Comparison of ENCODE assay signal across 26 mouse cellular contexts in genomic region chr11:97978392-97978791, GRCm38 (mm10). TPM values are rescaled to one million over a fixed set of nuclear protein-coding genes. Genes with fewer than 3 reads are reported as not detected.
DNase-seq lines count a peak whose midpoint lies in the region; ATAC-seq and TF ChIP-seq lines count a peak whose summit lies in the region.
"Had no signal": no experiment of that assay in that cellular context is flagged by ENCODE, and none has a peak within 500 bp of the region (broad histone marks: within the 10 kb centered on the region; RNA-seq: fewer than 3 reads in every experiment).

No protein-coding gene starts in this region.

- no peaks in the 10 kb centered on the region for H3K36me3 ChIP-seq in heart, embryonic 14.5 days (ENCODE audit: control insufficient read depth, insufficient read depth, low read length)
- H3K36me3 ChIP-seq in thymus, adult 2 months (ENCODE audit: control insufficient read depth, insufficient read depth, low read length): 0 out of 2 replicates have a peak, but pooled peaks cover 11% of the 10 kb centered on the region
- no peaks in the 10 kb centered on the region for H3K36me3 ChIP-seq in limb, embryonic 10.5 days
- H3K36me3 ChIP-seq: embryonic facial prominence, embryonic 13.5 days; embryonic facial prominence, embryonic 15.5 days; forebrain, embryonic 10.5 days; forebrain, embryonic 12.5 days had no signal

- no peak overlapping the region for H3K4me3 ChIP-seq in heart, embryonic 14.5 days (ENCODE audit: control insufficient read depth in 1 of 2, insufficient read depth in 1 of 2, low read depth in 1 of 2, low read length in 2 of 2)
- no peak overlapping the region for H3K4me3 ChIP-seq in thymus, adult 2 months (ENCODE audit: control insufficient read depth, insufficient read depth, low read length)
- H3K4me3 ChIP-seq in limb, embryonic 10.5 days: no peak overlapping the region
- H3K4me3 ChIP-seq: embryonic facial prominence, embryonic 13.5 days; embryonic facial prominence, embryonic 15.5 days; erythroblast, embryonic 14.5 days; forebrain, embryonic 10.5 days; forebrain, embryonic 12.5 days had no signal

- H3K9me3 ChIP-seq in heart, embryonic 14.5 days (ENCODE audit: control insufficient read depth, low read length): no peaks in the 10 kb centered on the region
- H3K9me3 ChIP-seq in limb, embryonic 10.5 days (replicated peaks): no peaks in the 10 kb centered on the region
- H3K9me3 ChIP-seq: embryonic facial prominence, embryonic 13.5 days; embryonic facial prominence, embryonic 15.5 days; forebrain, embryonic 10.5 days; forebrain, embryonic 12.5 days; G1E had no signal

- H3K27me3 ChIP-seq in heart, embryonic 14.5 days (ENCODE audit: control insufficient read depth, insufficient read depth, low read length): 0 out of 2 replicates have a peak, but pooled peaks cover 9% of the 10 kb centered on the region
- no peaks in the 10 kb centered on the region for H3K27me3 ChIP-seq in thymus, adult 2 months (ENCODE audit: control insufficient read depth, insufficient read depth, low read length)
- peaks cover 15% of the 10 kb centered on the region; the same call in 1 of the 2 replicates for H3K27me3 ChIP-seq in limb, embryonic 10.5 days (ENCODE audit: low read depth, poor library complexity, severe bottlenecking)
- H3K27me3 ChIP-seq: embryonic facial prominence, embryonic 15.5 days; Patski had no signal

- no peak overlapping the region for H3K9ac ChIP-seq in heart, embryonic 14.5 days (ENCODE audit: low read length)
- H3K9ac ChIP-seq: embryonic facial prominence, embryonic 13.5 days; embryonic facial prominence, embryonic 15.5 days; forebrain, embryonic 12.5 days had no signal

- 76% methylated on average over 13 of the region's 13 CpGs for WGBS in heart, embryonic 14.5 days
- 91% methylated on average over 13 of the region's 13 CpGs for WGBS in thymus, adult 2 months
- 88% methylated on average over 13 of the region's 13 CpGs for WGBS in limb, embryonic 10.5 days

- H3K27ac ChIP-seq in heart, embryonic 14.5 days (replicated peaks in 1 of 2; ENCODE audit: control insufficient read depth in 1 of 2, insufficient read depth in 1 of 2, low read depth in 2 of 2, low read length in 2 of 2): no peak overlapping the region
- peak overlapping the region; percentile 94 for H3K27ac ChIP-seq in thymus, adult 2 months (ENCODE audit: control insufficient read depth, insufficient read depth, low read length)
- 0 out of 2 replicates have a peak overlapping the region, but pooled peaks have one; percentile 4 for H3K27ac ChIP-seq in limb, embryonic 10.5 days
- H3K27ac ChIP-seq: embryonic facial prominence, embryonic 13.5 days; embryonic facial prominence, embryonic 15.5 days; forebrain, embryonic 10.5 days; forebrain, embryonic 12.5 days had no signal

- no peak overlapping the region for H3K4me2 ChIP-seq in heart, embryonic 14.5 days (ENCODE audit: low read length)
- H3K4me2 ChIP-seq: embryonic facial prominence, embryonic 13.5 days; embryonic facial prominence, embryonic 15.5 days; forebrain, embryonic 12.5 days had no signal

- DNase-seq in heart, adult 8-10 months (ENCODE audit: low spot score): no peak
- DNase-seq in thymus, adult 2 months: peak; percentile 25
- no peak for DNase-seq in thymus, postnatal 25 days
- no peak for DNase-seq in limb, embryonic 10.5 days (ENCODE audit: low spot score)
- no peak for DNase-seq in urinary bladder, adult 2 months (ENCODE audit: low spot score)
- DNase-seq: adrenal gland, adult 8-10 months; adrenal gland, postnatal 14 days; adrenal gland, postnatal 36 days; cerebellum, adult 18-20 months; cerebellum, adult 8-10 months; cerebellum, adult 9-11 months; cerebellum, postnatal 14 days; cerebellum, postnatal 36 days; embryo, embryonic 11 days had no signal

- TF ChIP-seq POLR2A in thymus, adult 2 months (IDR thresholded peaks at IDR 0.05; ENCODE audit: control insufficient read depth, extremely low read depth, insufficient read depth, low read length, poor library complexity): no peak

- ATAC-seq in heart, embryonic 14.5 days (ENCODE audit: insufficient number of reproducible peaks, insufficient read depth, low FRiP score, low read depth): 0 out of 2 replicates have a peak, but pooled peaks have one; percentile 1
- ATAC-seq: activated CD4-positive, CD25-positive, alpha-beta regulatory T cell, adult 4 months; forebrain, embryonic 14.5 days; forebrain, embryonic 16.5 days; Patski had no signal

- no peaks in the 10 kb centered on the region for H3K4me1 ChIP-seq in heart, embryonic 14.5 days (ENCODE audit: control insufficient read depth in 2 of 2, insufficient read depth in 2 of 2, low read length in 2 of 2)
- peaks cover 66% of the 10 kb centered on the region for H3K4me1 ChIP-seq in thymus, adult 2 months (replicated peaks; ENCODE audit: control insufficient read depth, insufficient read depth, low read length)
- H3K4me1 ChIP-seq in limb, embryonic 10.5 days: peaks cover 22% of the 10 kb centered on the region
- H3K4me1 ChIP-seq: forebrain, embryonic 12.5 days had no signal

- no peak for TF ChIP-seq CTCF in thymus, adult 2 months (IDR thresholded peaks at IDR 0.05; ENCODE audit: borderline replicate concordance, control insufficient read depth, extremely low read depth, insufficient read depth, low read length, poor library complexity)

RNA-seq across cellular contexts. Expression of gene Plxdc1, which starts 7.9 kb away (rescaled TPM):
- 0.43 and 0.66 TPM in 2 replicates for polyA plus RNA-seq in heart, embryonic 14.5 days (2014; fragmentation: Nextera tagmentation; extraction: Ambion mirVana)
- 1 to 10 TPM; 2.7 to 4.5 (median 3.4) TPM for total RNA-seq in heart, adult 8-10 months (2022)
- polyA plus RNA-seq in thymus, adult 2 months (2012; rRNA removed): 77.5 and 94.1 TPM in 2 replicates
- polyA plus RNA-seq in limb, embryonic 10.5 days (2016; fragmentation: Nextera tagmentation; extraction: Ambion mirVana): not detected in 2 replicates
- polyA plus RNA-seq in urinary bladder, adult 2 months (2012; rRNA removed): 3.6 and 5.3 TPM in 2 replicates

RNA-seq across cellular contexts. Expression of gene Arl5c, which starts 17.6 kb away (rescaled TPM):
- polyA plus RNA-seq in heart, embryonic 14.5 days (2014; fragmentation: Nextera tagmentation; extraction: Ambion mirVana): 3.2 and 4.0 TPM in 2 replicates
- total RNA-seq in heart, adult 8-10 months (2022): under 1 TPM; 0.22 to 0.87 (median 0.45) TPM
- polyA plus RNA-seq in thymus, adult 2 months (2012; rRNA removed): 181 and 217 TPM in 2 replicates
- polyA plus RNA-seq in limb, embryonic 10.5 days (2016; fragmentation: Nextera tagmentation; extraction: Ambion mirVana): 12.4 and 17.8 TPM in 2 replicates
- polyA plus RNA-seq in urinary bladder, adult 2 months (2012; rRNA removed): 3.2 and 3.9 TPM in 2 replicates
- polyA plus RNA-seq: erythroblast, embryonic 14.5 days; G1E had no signal

RNA-seq across cellular contexts. Expression of gene Cacnb1, which starts 44.4 kb away (rescaled TPM):
- polyA plus RNA-seq in heart, embryonic 14.5 days (2014; fragmentation: Nextera tagmentation; extraction: Ambion mirVana): 7.1 and 7.9 TPM in 2 replicates
- total RNA-seq in heart, adult 8-10 months (2022): 1 to 10 TPM; 6.2 to 8.5 (median 6.5) TPM
- 27.1 and 32.9 TPM in 2 replicates for polyA plus RNA-seq in thymus, adult 2 months (2012; rRNA removed)
- polyA plus RNA-seq in limb, embryonic 10.5 days (2016; fragmentation: Nextera tagmentation; extraction: Ambion mirVana): 3.4 and 6.5 TPM in 2 replicates
- polyA plus RNA-seq in urinary bladder, adult 2 months (2012; rRNA removed): 12.1 and 12.4 TPM in 2 replicates
- total RNA-seq: common myeloid progenitor, adult 5-6 weeks had no signal

RNA-seq across cellular contexts. Expression of gene Rpl19, which starts 48.1 kb away (rescaled TPM):
- polyA plus RNA-seq in heart, embryonic 14.5 days (2014; fragmentation: Nextera tagmentation; extraction: Ambion mirVana): 721 and 767 TPM in 2 replicates
- 100 to 1,000 TPM; 503 to 616 (median 589) TPM for total RNA-seq in heart, adult 8-10 months (2022)
- 1,012 and 1,033 TPM in 2 replicates for polyA plus RNA-seq in thymus, adult 2 months (2012; rRNA removed)
- polyA plus RNA-seq in limb, embryonic 10.5 days (2016; fragmentation: Nextera tagmentation; extraction: Ambion mirVana): 1,186 and 1,476 TPM in 2 replicates
- 1,600 and 1,809 TPM in 2 replicates for polyA plus RNA-seq in urinary bladder, adult 2 months (2012; rRNA removed)

Comparison
In these comparisons a context has a peak if more than half of its experiments do, and no peak if none do; other contexts are left out.
1. H3K27ac ChIP-seq: peak in thymus, adult 2 months (single experiment) and limb, embryonic 10.5 days (single experiment); none in heart, embryonic 14.5 days (0 of 2).
2. RNA of gene Plxdc1, which starts 7.9 kb away (polyA plus RNA-seq): 77.5 to 94.1 TPM in thymus, adult 2 months; 3.6 to 5.3 TPM in urinary bladder, adult 2 months, 0.43 to 0.66 TPM in heart, embryonic 14.5 days and not detected in limb, embryonic 10.5 days; every median in the first group is over 10 times any median in the second.